ENCODE assay signal across 9 mouse cellular contexts in genomic region chr5:112371933-112372332, GRCm38 (mm10). TPM values are rescaled to one million over a fixed set of nuclear protein-coding genes. Genes with fewer than 3 reads are reported as not detected.
DNase-seq lines count a peak whose midpoint lies in the region; TF ChIP-seq lines count a peak whose summit lies in the region.
"Had no signal": no experiment of that assay in that cellular context is flagged by ENCODE, and none has a peak within 500 bp of the region (broad histone marks: within the 10 kb centered on the region; RNA-seq: fewer than 3 reads in every experiment).

No protein-coding gene starts in this region.

- no peak for TF ChIP-seq CTCF in cortical plate, adult 2 months (IDR thresholded peaks at IDR 0.05; ENCODE audit: extremely low read depth, insufficient read depth, low read length)

- TF ChIP-seq POLR2A in cortical plate, adult 2 months (IDR thresholded peaks at IDR 0.05; ENCODE audit: extremely low read depth, insufficient read depth, low read length), result no peak

- peaks cover 13% of the 10 kb centered on the region for H3K4me1 ChIP-seq in cortical plate, adult 2 months (ENCODE audit: control insufficient read depth, insufficient read depth, low read length)
- H3K4me1 ChIP-seq: embryonic facial prominence, embryonic 13.5 days; liver, embryonic 15.5 days had no signal

- peak overlapping the region; percentile 82 for H3K27ac ChIP-seq in cortical plate, adult 2 months (ENCODE audit: insufficient read depth, low read length)
- H3K27ac ChIP-seq: embryonic facial prominence, embryonic 13.5 days; liver, embryonic 15.5 days had no signal

- intact Hi-C loops in left cerebral cortex, postnatal 25 days (cut with DNase I), result no loop called here

- no peak overlapping the region for H3K4me3 ChIP-seq in cortical plate, adult 2 months (ENCODE audit: insufficient read depth, low read length)
- H3K4me3 ChIP-seq: embryonic facial prominence, embryonic 13.5 days; liver, embryonic 15.5 days had no signal

- DNase-seq in frontal cortex, postnatal 10 days (ENCODE audit: low spot score in 2 of 2), result peak; percentile 75 to 76
- DNase-seq in left cerebral cortex, postnatal 25 days (ENCODE audit: low spot score in 2 of 2), result peak; percentile 79 to 88
- DNase-seq in right cerebral cortex, postnatal 14 days, result peak; percentile 48
- no peak for DNase-seq in gastrocnemius, adult 8-10 months (ENCODE audit: low spot score in 2 of 2)
- DNase-seq in kidney, postnatal 10 days, result no peak
- DNase-seq in lung, postnatal 25 days (ENCODE audit: low spot score), result no peak

RNA-seq across cellular contexts. Expression of gene Gm6583, which starts 16.1 kb away (rescaled TPM):
- polyA plus RNA-seq in cortical plate, adult 2 months (2012; rRNA removed), result 0.04 and 0.13 TPM in 2 replicates
- not detected for total RNA-seq in left cerebral cortex, postnatal 25 days (2021)
- not detected for total RNA-seq in gastrocnemius, adult 8-10 months (2022)

RNA-seq across cellular contexts. Expression of gene Asphd2, which starts 22.7 kb away (rescaled TPM):
- polyA plus RNA-seq in cortical plate, adult 2 months (2012; rRNA removed), result 181 and 198 TPM in 2 replicates
- 100 to 1,000 TPM; 176 TPM for total RNA-seq in left cerebral cortex, postnatal 25 days (2021)
- under 1 TPM in 3 of 4 experiments, not detected in 1; 0.15 to 0.99 (median 0.20) TPM for total RNA-seq in gastrocnemius, adult 8-10 months (2022)

RNA-seq across cellular contexts. Expression of gene Hps4, which starts 29.1 kb away (rescaled TPM):
- 47.2 and 53.5 TPM in 2 replicates for polyA plus RNA-seq in cortical plate, adult 2 months (2012; rRNA removed)
- 10 to 100 TPM; 24.3 to 29.3 TPM for total RNA-seq in left cerebral cortex, postnatal 25 days (2021)
- total RNA-seq in gastrocnemius, adult 8-10 months (2022), result 1 to 10 TPM; 4.5 to 7.3 (median 5.5) TPM

RNA-seq across cellular contexts. Expression of gene Srrd, which starts 29.1 kb away (rescaled TPM):
- 61.9 and 64.7 TPM in 2 replicates for polyA plus RNA-seq in cortical plate, adult 2 months (2012; rRNA removed)
- 10 to 100 TPM; 22.6 to 24.8 TPM for total RNA-seq in left cerebral cortex, postnatal 25 days (2021)
- 1 to 10 TPM; 3.8 to 7.2 (median 5.1) TPM for total RNA-seq in gastrocnemius, adult 8-10 months (2022)

RNA-seq across cellular contexts. Expression of gene Tfip11, which starts 45.8 kb away (rescaled TPM):
- 39.4 and 42.3 TPM in 2 replicates for polyA plus RNA-seq in cortical plate, adult 2 months (2012; rRNA removed)
- 10 to 100 TPM; 39.9 to 40.0 TPM for total RNA-seq in left cerebral cortex, postnatal 25 days (2021)
- 10 to 100 TPM; 11.9 to 14.7 (median 14.2) TPM for total RNA-seq in gastrocnemius, adult 8-10 months (2022)

Comparison
In these comparisons a context has a peak if more than half of its experiments do, and no peak if none do; other contexts are left out.
1. DNase-seq: peak in frontal cortex, postnatal 10 days (2 of 2), left cerebral cortex, postnatal 25 days (2 of 2) and right cerebral cortex, postnatal 14 days (single experiment); none in gastrocnemius, adult 8-10 months (0 of 2), kidney, postnatal 10 days (single experiment) and lung, postnatal 25 days (single experiment).
2. RNA of gene Asphd2, which starts 22.7 kb away (total RNA-seq): 176 TPM in left cerebral cortex, postnatal 25 days; 0.15 to 0.99 TPM in gastrocnemius, adult 8-10 months; every median in the first group is over 10 times any median in the second.